Mouse (Mus musculus) adrenal gland, adult 2 months (tissue): ENCODE data around the gene Crx. TPM values are rescaled to one million over a fixed set of nuclear protein-coding genes. Genes with fewer than 3 reads are reported as not detected.

Experiments used
- DNase-seq: peaks from one replicate; pipeline ENCODE4 v3.0.0; 2021
- polyA plus RNA-seq: library from polyadenylated mRNA; depleted of rRNA; stranded (reverse); fragments of >200 nt; gene quantifications from 2 replicates; pipeline ENCODE4 v1.2.3, GENCODE M21; 2012; rRNA removed
- total RNA-seq, 2 experiments: library from RNA; stranded (reverse); gene quantifications; 2 replicates each; pipeline ENCODE4 v1.2.3; 2021

The Crx gene
- total and polyA plus RNA-seq, 3 experiments, result not detected

DNA sequence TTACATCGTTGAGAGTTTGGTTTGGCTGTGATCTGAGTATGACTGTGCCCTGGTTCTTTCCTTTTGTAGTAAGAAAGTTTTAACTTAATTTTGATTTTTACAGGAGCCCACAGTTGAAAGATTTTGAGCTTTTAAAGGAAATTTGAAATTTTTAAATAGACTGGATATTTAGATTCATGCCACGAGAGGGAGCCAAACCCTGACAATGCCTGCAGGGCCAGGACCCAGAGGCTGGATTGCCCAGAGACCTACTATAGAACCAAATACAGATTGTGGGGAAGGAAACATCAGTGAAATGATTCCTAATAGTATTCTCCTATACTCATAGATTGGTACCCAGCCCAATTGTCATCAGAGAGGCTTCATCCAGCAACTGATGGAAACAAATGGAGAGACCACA lies 20.1 kb downstream of the Crx start:
- no peak for DNase-seq

DNA sequence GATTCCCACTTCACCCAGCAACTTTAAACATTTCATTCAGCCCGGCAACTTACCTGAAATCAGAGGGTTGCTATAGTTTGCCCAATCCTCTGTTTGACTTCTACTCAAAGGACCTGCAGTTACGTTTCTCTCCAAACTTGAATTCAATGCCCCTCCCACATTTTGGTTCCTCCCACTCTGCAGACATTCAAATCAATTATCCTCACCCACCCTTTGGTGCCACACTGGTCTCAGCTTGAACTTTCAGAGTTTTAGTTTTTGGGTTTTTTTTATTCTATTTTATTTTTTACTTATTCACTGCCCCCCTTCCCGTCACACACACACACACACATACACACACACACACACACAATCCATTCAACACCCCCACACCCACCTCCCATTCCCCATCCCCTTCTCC lies 40.2 kb downstream of the Crx start, which contains the start of gene Obox6:
TSS of gene Obox6 (minus strand) at position 101 of the 400 bp plus-strand sequence.
- no peak for DNase-seq

Other genes with a start within 250 kb of the Crx start
- not detected for gene Obox3, start 240.1 kb downstream of the Crx start, total RNA-seq
- gene Obox3, start 240.1 kb downstream of the Crx start, polyA plus RNA-seq, result not detected in 2 replicates
- gene Obox5, start 129.8 kb downstream of the Crx start, total RNA-seq, result not detected
- gene Obox5, start 129.8 kb downstream of the Crx start, polyA plus RNA-seq, result not detected in 2 replicates
- gene Obox6, start 40.3 kb downstream of the Crx start, total RNA-seq, result not detected
- gene Obox6, start 40.3 kb downstream of the Crx start, polyA plus RNA-seq, result not detected in 2 replicates
- gene Crxos, start 2.6 kb upstream of the Crx start, total RNA-seq, result not detected
- 0.04 TPM in 2 replicates for gene Crxos, start 2.6 kb upstream of the Crx start, polyA plus RNA-seq
- gene Selenow, start 42.4 kb upstream of the Crx start, total RNA-seq, result 100 to 1,000 TPM; 158 to 238 TPM
- gene Selenow, start 42.4 kb upstream of the Crx start, polyA plus RNA-seq, result 223 and 233 TPM in 2 replicates
- 100 to 1,000 TPM; 169 to 171 TPM for gene Nop53, start 66.1 kb upstream of the Crx start, total RNA-seq
- 64.4 and 69.9 TPM in 2 replicates for gene Nop53, start 66.1 kb upstream of the Crx start, polyA plus RNA-seq
- 10 to 100 TPM; 40.2 to 87.6 TPM for gene Ehd2, start 87.6 kb upstream of the Crx start, total RNA-seq
- 70.9 and 89.0 TPM in 2 replicates for gene Ehd2, start 87.6 kb upstream of the Crx start, polyA plus RNA-seq
- 10 to 100 TPM in 1 of 2 experiments, 1 to 10 TPM in 1; 9.4 to 10.4 TPM for gene Bicra, start 168.0 kb upstream of the Crx start, total RNA-seq
- 19.8 and 26.2 TPM in 2 replicates for gene Bicra, start 168.0 kb upstream of the Crx start, polyA plus RNA-seq
- under 1 TPM; 0.06 to 0.07 TPM for gene Zfp541, start 181.8 kb upstream of the Crx start, total RNA-seq
- 0.04 and 0.09 TPM in 2 replicates for gene Zfp541, start 181.8 kb upstream of the Crx start, polyA plus RNA-seq
- 100 to 1,000 TPM; 149 to 167 TPM for gene Napa, start 218.5 kb upstream of the Crx start, total RNA-seq
- gene Napa, start 218.5 kb upstream of the Crx start, polyA plus RNA-seq, result 316 and 381 TPM in 2 replicates
- gene Kptn, start 239.9 kb upstream of the Crx start, total RNA-seq, result 10 to 100 TPM; 16.8 to 20.0 TPM
- gene Kptn, start 239.9 kb upstream of the Crx start, polyA plus RNA-seq, result 27.0 and 31.0 TPM in 2 replicates
- gene Slc8a2, start 249.9 kb upstream of the Crx start, total RNA-seq, result 1 to 10 TPM; 2.0 to 2.6 TPM
- gene Slc8a2, start 249.9 kb upstream of the Crx start, polyA plus RNA-seq, result 2.7 and 3.1 TPM in 2 replicates